In the genomic region with DNA sequence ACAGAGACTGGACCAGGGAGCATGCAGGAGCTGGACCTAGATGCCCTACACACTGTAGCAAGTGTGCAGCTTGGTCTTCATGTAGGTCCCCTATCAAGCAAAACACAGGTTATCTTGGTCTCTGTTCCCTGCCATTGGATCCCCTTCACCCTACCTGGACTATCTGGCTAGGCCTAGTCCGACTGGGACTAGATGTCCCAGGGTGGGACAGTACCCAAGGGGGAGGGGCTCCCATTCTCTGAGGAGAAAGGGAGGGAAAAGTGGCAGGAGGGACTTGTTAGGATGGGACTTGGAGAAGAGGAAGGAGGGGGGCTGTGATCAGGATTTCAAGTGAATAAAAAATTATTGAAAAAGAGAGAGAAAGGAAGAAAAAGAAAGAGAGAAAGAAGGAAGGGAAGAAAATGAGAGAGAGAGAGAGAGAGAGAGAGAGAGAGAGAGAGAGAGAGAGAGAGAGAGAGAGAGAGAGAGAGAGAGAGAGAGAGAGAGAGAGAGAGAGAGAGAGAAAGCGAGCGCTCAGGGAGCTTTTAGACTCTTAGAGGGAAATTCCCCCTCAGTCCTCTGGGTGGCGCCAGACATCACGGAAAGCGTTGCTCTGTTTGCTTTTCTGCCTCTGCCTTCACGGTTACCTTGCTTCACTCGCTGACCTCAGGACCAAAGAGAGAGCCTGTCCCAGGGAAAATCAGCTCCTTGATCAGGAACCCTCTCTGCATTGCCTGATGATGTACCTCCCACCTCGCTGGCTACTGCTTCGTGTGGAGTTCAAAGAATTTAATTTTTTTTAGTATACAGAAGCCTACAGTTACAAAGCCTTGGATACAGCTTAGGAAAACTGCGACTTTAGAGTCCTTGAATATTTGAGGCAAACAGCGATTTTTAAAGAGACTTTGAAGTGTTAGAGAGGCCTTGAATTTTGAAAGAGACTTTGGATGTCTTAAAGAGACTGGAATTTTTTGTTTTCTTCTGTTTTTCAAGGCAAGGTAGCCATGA, we compare ENCODE assay signal across 8 mouse cellular contexts. TPM values are rescaled to one million over a fixed set of nuclear protein-coding genes. Genes with fewer than 3 reads are reported as not detected.
A peak's percentile ranks its signal among the peaks of the same experiment; 100 is the strongest.
DNase-seq lines count a peak whose midpoint lies in the region; ATAC-seq lines count a peak whose summit lies in the region.

No protein-coding gene starts in this region.

- no peak overlapping the region for H3K9ac ChIP-seq in forebrain, embryonic 16.5 days (replicated peaks; ENCODE audit: low read depth, low read length)
- no peak overlapping the region for H3K9ac ChIP-seq in hindbrain, embryonic 12.5 days

- H3K27ac ChIP-seq in forebrain, embryonic 16.5 days (ENCODE audit: low read length) = no peak overlapping the region
- no peak overlapping the region for H3K27ac ChIP-seq in hindbrain, embryonic 12.5 days

- DNase-seq in Muller cell, postnatal 12 days (ENCODE audit: inconsistent ontology term) = peak; percentile 74
- peak; percentile 76 to 81 for DNase-seq in cerebellum, adult 18-20 months
- DNase-seq in layer of hippocampus, adult 9-11 months = peak; percentile 37
- peak; percentile 68 for DNase-seq in lung, postnatal 25 days (ENCODE audit: low spot score)
- peak; percentile 94 for DNase-seq in retina, embryonic 14.5 days (ENCODE audit: low spot score)
- peak; percentile 78 for DNase-seq in thymus, postnatal 25 days

- H3K4me2 ChIP-seq in forebrain, embryonic 16.5 days (ENCODE audit: low read length) = peak overlapping the region; percentile 20; the same call in 1 of the 2 replicates
- H3K4me2 ChIP-seq in hindbrain, embryonic 12.5 days (replicated peaks) = no peak overlapping the region

- no peaks in the 10 kb centered on the region for H3K9me3 ChIP-seq in forebrain, embryonic 16.5 days (ENCODE audit: control insufficient read depth, low read length)
- H3K9me3 ChIP-seq in hindbrain, embryonic 12.5 days (replicated peaks) = no peaks in the 10 kb centered on the region

- peak; percentile 82 for ATAC-seq in forebrain, embryonic 16.5 days
- peak; percentile 66 for ATAC-seq in hindbrain, embryonic 12.5 days (ENCODE audit: low FRiP score)

- no peaks in the 10 kb centered on the region for H3K4me1 ChIP-seq in forebrain, embryonic 16.5 days (replicated peaks; ENCODE audit: control insufficient read depth, insufficient read depth, low read length)
- H3K4me1 ChIP-seq in hindbrain, embryonic 12.5 days = no peaks in the 10 kb centered on the region

- WGBS in forebrain, embryonic 16.5 days = 10% methylated on average over 12 of the region's 12 CpGs
- 12% methylated on average over 12 of the region's 12 CpGs for WGBS in hindbrain, embryonic 12.5 days

- no peaks in the 10 kb centered on the region for H3K36me3 ChIP-seq in forebrain, embryonic 16.5 days (ENCODE audit: control insufficient read depth, insufficient read depth)
- H3K36me3 ChIP-seq in hindbrain, embryonic 12.5 days = no peaks in the 10 kb centered on the region

- no peaks in the 10 kb centered on the region for H3K27me3 ChIP-seq in forebrain, embryonic 16.5 days (replicated peaks; ENCODE audit: control insufficient read depth, insufficient read depth, low read length)
- H3K27me3 ChIP-seq in hindbrain, embryonic 12.5 days = peaks cover 4% of the 10 kb centered on the region; the same call in 1 of the 2 replicates

- H3K4me3 ChIP-seq in forebrain, embryonic 16.5 days (replicated peaks; ENCODE audit: low read length) = no peak overlapping the region
- H3K4me3 ChIP-seq in hindbrain, embryonic 12.5 days = no peak overlapping the region

RNA-seq across cellular contexts. Expression of a gene that starts 6.1 kb away (rescaled TPM):
- not detected in 2 replicates for polyA plus RNA-seq in forebrain, embryonic 16.5 days (2015; fragmentation: Nextera tagmentation; extraction: Ambion mirVana)
- not detected in 2 replicates for polyA plus RNA-seq in hindbrain, embryonic 12.5 days (2016; fragmentation: Nextera tagmentation; extraction: Ambion mirVana)

RNA-seq across cellular contexts. Expression of a gene that starts 26.4 kb away (rescaled TPM):
- polyA plus RNA-seq in forebrain, embryonic 16.5 days (2015; fragmentation: Nextera tagmentation; extraction: Ambion mirVana) = 97.4 and 117 TPM in 2 replicates
- polyA plus RNA-seq in hindbrain, embryonic 12.5 days (2016; fragmentation: Nextera tagmentation; extraction: Ambion mirVana) = 70.1 and 70.6 TPM in 2 replicates

RNA-seq across cellular contexts. Expression of a gene that starts 34.3 kb away (rescaled TPM):
- polyA plus RNA-seq in forebrain, embryonic 16.5 days (2015; fragmentation: Nextera tagmentation; extraction: Ambion mirVana) = 0.25 TPM in 1 of 2 replicates, not detected in the other
- polyA plus RNA-seq in hindbrain, embryonic 12.5 days (2016; fragmentation: Nextera tagmentation; extraction: Ambion mirVana) = not detected in 2 replicates

Comparison
In these comparisons a context has a peak if more than half of its experiments do, and no peak if none do; other contexts are left out.
1. DNase-seq: peak in every context shown above with its lines; median percentile 94 in retina, embryonic 14.5 days; 78 in cerebellum, adult 18-20 months; 78 in thymus, postnatal 25 days; 74 in Muller cell, postnatal 12 days; 68 in lung, postnatal 25 days; 37 in layer of hippocampus, adult 9-11 months.